Mouse (Mus musculus) myocyte (in vitro differentiated cells): Measurements from ENCODE around the gene Spryd3.
"Not testable (repeated sequence)": the region's sequence is repeated elsewhere in the genome, so short reads cannot be mapped to it uniquely, and the experiment has no call there.

Experiments used
- MAX ChIP-seq: IDR thresholded peaks from one replicate; pipeline ENCODE4 v1.6.1; 2011; ENCODE audit warnings: low read depth, mild to moderate bottlenecking, control low read depth
- POLR2A ChIP-seq: IDR thresholded peaks from one replicate; pipeline ENCODE4 v1.6.1; 2011; ENCODE audit warnings: low read depth, mild to moderate bottlenecking, control low read depth, moderate library complexity; ENCODE audit not compliant: insufficient read length

DNA sequence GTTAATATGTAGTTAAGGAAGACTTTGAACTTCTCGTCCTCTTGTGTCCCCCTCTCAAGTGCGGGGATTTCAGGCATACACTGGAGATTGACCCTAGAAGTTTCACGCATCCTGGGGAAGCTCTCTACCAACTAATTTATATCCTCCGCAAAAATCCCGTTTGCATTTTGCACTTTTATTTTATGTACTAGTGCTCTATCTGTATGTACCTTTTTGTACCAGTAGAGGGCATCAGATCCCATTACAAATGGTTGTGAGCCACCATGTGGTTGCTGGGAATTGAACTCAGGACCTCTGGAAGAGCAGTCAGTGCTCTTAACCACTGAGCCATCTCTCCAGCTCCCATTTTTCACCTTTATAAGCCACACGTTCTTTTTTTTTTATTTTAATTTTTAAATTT lies 19.0 kb upstream of the Spryd3 start:
- TF ChIP-seq POLR2A, MAX: not testable (repeated sequence)
